Mouse (Mus musculus): ENCODE measurements around the gene Arhgef3. TPM values are rescaled to one million over a fixed set of nuclear protein-coding genes. Genes with fewer than 3 reads are reported as not detected.

Gene Arhgef3
- total RNA-seq, 2 experiments from 2014 or later = 25.3 to 45.5 TPM

- DNase-seq (ENCODE audit: low spot score in 2 of 2) = no peak
Measured at GRCm38 (mm10) chr14:27364668-27365257, 250.1 kb downstream of the Arhgef3 start.

- no peak for DNase-seq (ENCODE audit: low spot score in 2 of 2)
Measured at GRCm38 (mm10) chr14:27367117-27367711, 252.5 kb downstream of the Arhgef3 start.

- DNase-seq (ENCODE audit: low spot score in 2 of 2) = no peak
Measured at GRCm38 (mm10) chr14:27368619-27369018, 253.9 kb downstream of the Arhgef3 start.

- no peak for DNase-seq (ENCODE audit: low spot score in 2 of 2)
Measured at GRCm38 (mm10) chr14:27369503-27369902, 254.8 kb downstream of the Arhgef3 start.

GRCm38 (mm10) chr14:27371669-27372076 lies 257.0 kb downstream of the Arhgef3 start:
- no peak for DNase-seq (ENCODE audit: low spot score in 2 of 2)

- DNase-seq (ENCODE audit: low spot score in 2 of 2) = no peak
Measured at GRCm38 (mm10) chr14:27373498-27373897, 258.8 kb downstream of the Arhgef3 start.

GRCm38 (mm10) chr14:27376115-27376648 lies 261.5 kb downstream of the Arhgef3 start:
- no peak for DNase-seq (ENCODE audit: low spot score in 2 of 2)

GRCm38 (mm10) chr14:27378669-27379068 lies 264.0 kb downstream of the Arhgef3 start:
- no peak for DNase-seq (ENCODE audit: low spot score in 2 of 2)

GRCm38 (mm10) chr14:27379404-27379803 lies 264.7 kb downstream of the Arhgef3 start:
- DNase-seq (ENCODE audit: low spot score in 2 of 2) = no peak

GRCm38 (mm10) chr14:27381459-27381858 lies 266.8 kb downstream of the Arhgef3 start:
- no peak for DNase-seq (ENCODE audit: low spot score in 2 of 2)

GRCm38 (mm10) chr14:27383321-27383830 lies 268.7 kb downstream of the Arhgef3 start:
- DNase-seq (ENCODE audit: low spot score in 2 of 2) = no peak

GRCm38 (mm10) chr14:27384143-27384542 lies 269.4 kb downstream of the Arhgef3 start:
- DNase-seq (ENCODE audit: low spot score in 2 of 2) = no peak

GRCm38 (mm10) chr14:27388616-27389015 lies 273.9 kb downstream of the Arhgef3 start:
- DNase-seq (ENCODE audit: low spot score in 2 of 2) = no peak

GRCm38 (mm10) chr14:27389722-27390121 lies 275.0 kb downstream of the Arhgef3 start:
- no peak for DNase-seq (ENCODE audit: low spot score in 2 of 2)

- DNase-seq (ENCODE audit: low spot score in 2 of 2) = no peak
Measured at GRCm38 (mm10) chr14:27390663-27391062, 276.0 kb downstream of the Arhgef3 start.

GRCm38 (mm10) chr14:27391776-27392308 lies 277.1 kb downstream of the Arhgef3 start:
- no peak for DNase-seq (ENCODE audit: low spot score in 2 of 2)

- DNase-seq (ENCODE audit: low spot score in 2 of 2) = no peak
Measured at GRCm38 (mm10) chr14:27392660-27393059, 278.0 kb downstream of the Arhgef3 start.

GRCm38 (mm10) chr14:27393806-27394205 lies 279.1 kb downstream of the Arhgef3 start:
- no peak for DNase-seq (ENCODE audit: low spot score in 2 of 2)

GRCm38 (mm10) chr14:27396424-27396823 lies 281.7 kb downstream of the Arhgef3 start:
- DNase-seq (ENCODE audit: low spot score in 2 of 2) = no peak

GRCm38 (mm10) chr14:27397526-27397925 lies 282.8 kb downstream of the Arhgef3 start:
- DNase-seq (ENCODE audit: low spot score in 2 of 2) = no peak

- no peak for DNase-seq (ENCODE audit: low spot score in 2 of 2)
Measured at GRCm38 (mm10) chr14:27400495-27400894, 285.8 kb downstream of the Arhgef3 start.

GRCm38 (mm10) chr14:27401717-27402278 lies 287.1 kb downstream of the Arhgef3 start:
- no peak for DNase-seq (ENCODE audit: low spot score in 2 of 2)

All from adrenal gland, adult 18-20 months (tissue).